Comparison of ENCODE assay signal across 12 mouse cellular contexts in the genomic region with DNA sequence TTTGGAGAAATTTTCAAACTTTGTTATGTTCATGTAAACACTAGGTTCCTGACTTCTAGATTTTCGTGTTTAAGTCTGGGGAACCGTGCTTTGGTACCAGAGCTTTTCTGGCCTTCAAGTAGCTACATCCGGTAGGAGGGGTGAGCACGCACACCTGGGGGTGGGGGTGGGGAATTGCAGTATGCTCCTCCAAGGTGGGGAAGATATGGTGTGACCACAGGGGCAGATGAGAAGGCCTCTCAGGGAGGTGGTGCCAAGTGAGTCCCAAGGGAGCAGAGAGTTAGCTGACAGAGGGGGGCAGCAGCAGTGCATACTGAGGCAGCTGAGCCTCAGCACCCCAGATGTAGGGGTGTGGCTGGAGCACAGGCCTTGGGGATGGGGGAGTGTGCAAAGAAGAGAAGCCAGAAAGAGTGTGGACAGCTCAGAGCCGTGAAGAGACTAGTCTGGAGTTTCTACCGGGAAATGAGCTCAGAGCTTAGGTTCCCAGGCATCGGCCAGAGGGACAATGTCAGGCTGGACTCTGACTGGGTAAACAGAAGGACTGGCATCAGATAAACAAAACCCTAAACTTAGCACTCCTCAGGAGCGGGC.
DNase-seq lines count a peak whose midpoint lies in the region; ATAC-seq and TF ChIP-seq lines count a peak whose summit lies in the region.
"Had no signal": no experiment of that assay in that cellular context is flagged by ENCODE, and none has a peak within 500 bp of the region (broad histone marks: within the 10 kb centered on the region; RNA-seq: fewer than 3 reads in every experiment).

No protein-coding gene starts in this region.

- intact Hi-C loops in left cerebral cortex, postnatal 14 days (cut with DNase I): no loop called here

- no peak overlapping the region for H3K27ac ChIP-seq in intestine, postnatal 0 days (ENCODE audit: low read depth, low read length)
- no peak overlapping the region for H3K27ac ChIP-seq in intestine, embryonic 15.5 days
- no peak overlapping the region for H3K27ac ChIP-seq in hindbrain, embryonic 16.5 days (ENCODE audit: low read depth, low read length)
- H3K27ac ChIP-seq: kidney, postnatal 0 days had no signal

- ATAC-seq in intestine, postnatal 0 days: no peak
- no peak for ATAC-seq in intestine, embryonic 15.5 days
- no peak for ATAC-seq in hindbrain, embryonic 16.5 days
- ATAC-seq: activated CD4-positive, CD25-positive, alpha-beta regulatory T cell, adult 4 months had no signal

- no peak overlapping the region for H3K9ac ChIP-seq in intestine, postnatal 0 days (ENCODE audit: low read depth, low read length)
- no peak overlapping the region for H3K9ac ChIP-seq in intestine, embryonic 15.5 days
- H3K9ac ChIP-seq in hindbrain, embryonic 16.5 days (ENCODE audit: low read depth, low read length): no peak overlapping the region

- no peak overlapping the region for H3K4me2 ChIP-seq in intestine, postnatal 0 days (replicated peaks; ENCODE audit: low read depth)
- no peak overlapping the region for H3K4me2 ChIP-seq in intestine, embryonic 15.5 days (replicated peaks)
- H3K4me2 ChIP-seq in hindbrain, embryonic 16.5 days (ENCODE audit: low read length): no peak overlapping the region

- no peaks in the 10 kb centered on the region for H3K27me3 ChIP-seq in intestine, postnatal 0 days (replicated peaks; ENCODE audit: control insufficient read depth, insufficient read depth, low read length)
- H3K27me3 ChIP-seq in intestine, embryonic 15.5 days (replicated peaks): no peaks in the 10 kb centered on the region
- no peaks in the 10 kb centered on the region for H3K27me3 ChIP-seq in hindbrain, embryonic 16.5 days (replicated peaks; ENCODE audit: control insufficient read depth, insufficient read depth, low read length)

- peak; percentile 42 to 45 for DNase-seq in cerebellum, postnatal 10 days
- DNase-seq in cerebellum, adult 9-11 months: no peak
- peak; percentile 14 for DNase-seq in CD4-positive helper T cell, adult 2 months (ENCODE audit: low read depth, low spot score)
- peak; percentile 23 to 59 for DNase-seq in thymus, adult 18-20 months
- no peak for DNase-seq in left cerebral cortex, postnatal 14 days (ENCODE audit: low spot score in 2 of 2)
- DNase-seq: cerebellum, adult 11-12 months; right cerebral cortex, postnatal 14 days had no signal

- no peaks in the 10 kb centered on the region for H3K9me3 ChIP-seq in intestine, postnatal 0 days (ENCODE audit: control insufficient read depth)
- H3K9me3 ChIP-seq in intestine, embryonic 15.5 days: no peaks in the 10 kb centered on the region
- no peaks in the 10 kb centered on the region for H3K9me3 ChIP-seq in hindbrain, embryonic 16.5 days (ENCODE audit: control insufficient read depth, low read length)

- no peaks in the 10 kb centered on the region for H3K4me1 ChIP-seq in intestine, postnatal 0 days (replicated peaks; ENCODE audit: control insufficient read depth, insufficient read depth, low read length)
- H3K4me1 ChIP-seq in intestine, embryonic 15.5 days (replicated peaks): 0 out of 2 replicates have a peak, but pooled peaks cover 2% of the 10 kb centered on the region
- no peaks in the 10 kb centered on the region for H3K4me1 ChIP-seq in hindbrain, embryonic 16.5 days (ENCODE audit: control insufficient read depth, insufficient read depth, low read depth, low read length)

- no peaks in the 10 kb centered on the region; the same call in 1 of the 2 replicates for H3K36me3 ChIP-seq in intestine, postnatal 0 days (ENCODE audit: control insufficient read depth, insufficient read depth)
- no peaks in the 10 kb centered on the region for H3K36me3 ChIP-seq in intestine, embryonic 15.5 days
- peaks cover 5% of the 10 kb centered on the region; the same call in 1 of the 2 replicates for H3K36me3 ChIP-seq in hindbrain, embryonic 16.5 days (ENCODE audit: control insufficient read depth, insufficient read depth, low read length)

- no peak overlapping the region for H3K4me3 ChIP-seq in intestine, postnatal 0 days (ENCODE audit: low read depth, low read length)
- no peak overlapping the region for H3K4me3 ChIP-seq in intestine, embryonic 15.5 days (replicated peaks)
- no peak overlapping the region for H3K4me3 ChIP-seq in hindbrain, embryonic 16.5 days (ENCODE audit: low read length)

- peak; percentile 18; the same call in 1 of the 2 replicates for TF ChIP-seq CTCF in intestine, postnatal 0 days (IDR thresholded peaks at IDR 0.05; ENCODE audit: low read depth)

- WGBS in intestine, postnatal 0 days: 43% methylated on average over 8 of the region's 8 CpGs
- WGBS in intestine, embryonic 15.5 days: 47% methylated on average over 8 of the region's 8 CpGs
- 73% methylated on average over 8 of the region's 8 CpGs for WGBS in hindbrain, embryonic 16.5 days

Comparison
In these comparisons a context has a peak if more than half of its experiments do, and no peak if none do; other contexts are left out.
1. DNase-seq: peak in cerebellum, postnatal 10 days (2 of 2), CD4-positive helper T cell, adult 2 months (single experiment) and thymus, adult 18-20 months (2 of 2); none in cerebellum, adult 9-11 months (single experiment) and left cerebral cortex, postnatal 14 days (0 of 2).